Mouse (Mus musculus) c-Kit-negative CD71-positive TER-119-positive erythroid progenitor cells, embryonic 14.5 days (primary cell): ENCODE data around the gene Cyb561a3.
"Not testable (repeated sequence)": the region's sequence is repeated elsewhere in the genome, so short reads cannot be mapped to it uniquely, and the experiment has no call there.

Experiments used
- DNase-seq: peaks from one replicate; pipeline ENCODE4 v3.0.0-alpha.2; 2013; ENCODE audit warnings: low read depth, low spot score

Cyb561a3 gene

GRCm38 (mm10) chr19:10576690-10577561, at the start of gene Cyb561a3, which contains the start of gene Tmem138:
Cyb561a3 (plus strand) TSS chr19:10577172.
Tmem138 (minus strand) TSS chr19:10577362.
- DNase-seq = peak; percentile 89

DNA sequence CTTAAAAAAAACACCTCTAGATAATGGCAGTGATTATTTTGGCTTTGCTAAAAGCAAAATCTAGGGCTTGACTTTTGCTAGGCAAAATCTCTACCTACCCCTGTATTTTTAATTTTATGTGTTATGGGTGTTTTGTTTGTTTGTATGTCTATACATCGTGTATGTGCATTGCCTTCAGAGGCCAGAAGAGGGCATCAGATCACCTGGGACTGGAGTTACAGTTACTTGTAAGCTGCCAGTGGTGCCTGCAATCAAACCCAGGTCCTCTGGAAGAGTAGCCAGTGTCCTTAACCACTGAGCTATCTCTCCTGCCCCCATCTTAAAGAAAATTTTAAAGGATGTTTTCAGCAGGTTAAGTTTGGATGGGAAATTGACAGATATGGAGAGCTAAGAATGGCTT, 46.9 kb upstream of the Cyb561a3 start:
- DNase-seq = no peak

- DNase-seq = no peak
Observed at GRCm38 (mm10) chr19:10539454-10539853, 37.5 kb upstream of the Cyb561a3 start.

DNA sequence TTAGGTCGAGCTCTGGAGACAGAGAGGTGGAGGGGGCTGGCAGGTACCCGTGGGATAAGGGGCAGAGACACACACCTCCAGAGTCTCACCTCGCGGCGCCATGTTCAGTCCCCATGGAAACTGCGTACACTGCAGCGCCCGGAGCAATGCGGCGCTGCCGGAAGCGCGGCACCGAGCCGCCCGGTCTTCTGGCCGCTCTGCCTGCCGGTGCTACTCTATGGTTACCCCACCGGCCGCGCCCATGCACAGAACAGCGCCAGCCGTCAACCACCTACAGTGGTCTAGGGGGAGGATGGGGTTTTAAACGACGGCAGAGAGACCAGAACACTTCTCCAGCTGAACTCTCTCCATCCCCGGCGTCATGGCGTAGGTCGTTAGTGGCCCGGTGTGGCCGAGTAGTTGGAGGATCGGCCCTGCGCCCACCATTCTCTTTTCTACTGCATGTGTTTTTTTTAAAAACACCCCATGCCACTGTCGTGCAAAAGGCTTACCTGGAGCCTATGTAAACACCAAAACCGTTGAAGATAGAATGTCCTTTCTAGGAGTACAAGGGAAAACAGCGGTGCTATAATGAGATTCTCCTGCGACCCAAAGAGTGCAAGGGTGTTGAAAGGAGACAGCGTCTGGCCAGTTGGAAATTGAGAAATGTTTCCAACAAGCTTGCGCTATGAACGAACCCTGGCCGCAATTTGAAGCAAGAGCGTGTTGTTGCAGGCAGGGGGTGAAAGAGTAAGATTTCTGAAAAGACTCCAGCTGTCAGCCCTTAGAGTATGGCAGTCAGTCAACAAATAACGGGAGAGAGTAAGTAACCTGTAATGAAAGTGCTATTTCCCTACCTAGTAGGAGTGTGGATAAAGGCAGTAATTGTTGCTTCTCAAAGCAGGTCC, 21.1 kb upstream of the Cyb561a3 start, which contains the start of gene Tmem216:
Gene Tmem216, minus strand, starts transcription at position 615 of the 887 bp plus-strand sequence.
- peak; percentile 65 for DNase-seq

DNA sequence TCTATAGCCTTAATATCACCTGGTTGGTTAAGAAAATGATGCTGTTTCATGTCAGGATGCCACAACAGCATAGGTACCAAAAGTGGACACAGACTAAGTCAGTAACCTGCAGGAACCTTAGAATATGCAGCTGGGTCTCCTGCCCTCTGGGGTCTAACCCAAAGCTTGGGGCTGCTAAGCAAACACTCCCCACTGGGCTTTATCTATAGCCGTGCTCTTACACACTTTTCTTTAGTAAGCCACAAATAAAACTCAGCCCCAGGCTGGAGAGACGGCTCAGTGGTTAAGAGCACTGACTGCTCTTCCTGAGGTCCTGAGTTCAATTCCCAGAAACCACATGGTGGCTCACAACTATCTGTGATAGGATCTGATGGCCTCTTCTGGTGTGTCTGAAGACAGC, 20.0 kb upstream of the Cyb561a3 start:
- DNase-seq = no peak

DNA sequence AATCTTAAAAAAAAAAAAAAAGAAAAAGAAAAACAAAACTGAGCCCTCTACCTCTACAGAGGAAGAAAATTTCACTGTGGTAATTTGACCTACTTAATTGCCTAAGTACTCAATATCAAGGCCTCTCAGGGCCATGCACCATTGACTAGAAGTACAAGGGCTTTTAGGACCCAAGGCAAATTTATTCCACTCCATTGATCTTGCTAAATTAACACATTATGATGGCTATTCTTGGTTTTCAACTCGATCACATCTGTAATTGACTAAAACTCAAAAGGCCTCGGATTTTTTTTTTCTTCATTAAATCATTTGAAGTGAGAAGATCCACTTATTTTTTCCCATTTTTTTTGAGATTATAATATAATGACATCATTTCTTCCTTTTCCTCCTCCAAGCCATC, 19.5 kb upstream of the Cyb561a3 start:
- DNase-seq = no peak

DNA sequence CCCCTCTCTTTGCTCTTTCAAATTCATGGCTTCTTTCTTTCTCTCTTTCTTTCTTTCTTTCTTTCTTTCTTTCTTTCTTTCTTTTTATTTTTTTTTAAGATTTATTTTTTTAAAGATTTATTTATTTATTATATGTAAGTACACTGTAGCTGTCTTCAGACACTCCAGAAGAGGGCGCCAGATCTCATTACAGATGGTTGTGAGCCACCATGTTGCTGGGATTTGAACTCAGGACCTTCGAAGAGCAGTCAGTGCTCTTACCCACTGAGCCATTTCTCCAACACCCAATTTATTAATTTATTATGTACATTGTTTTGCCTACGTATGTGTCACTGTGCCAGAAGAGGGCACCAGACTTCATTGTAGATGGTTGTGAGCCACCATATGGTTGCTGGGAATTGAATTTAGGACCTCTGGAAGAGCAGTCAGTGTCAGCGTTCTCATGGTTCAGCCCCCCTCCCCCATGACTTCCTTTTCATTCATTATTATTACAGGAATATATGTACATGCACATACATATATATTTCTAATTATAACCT, 19.1 kb upstream of the Cyb561a3 start:
- DNase-seq = not testable (repeated sequence)

- no peak for DNase-seq
Observed at GRCm38 (mm10) chr19:10560108-10560507, 16.9 kb upstream of the Cyb561a3 start.

- no peak for DNase-seq
Observed at GRCm38 (mm10) chr19:10561558-10562314, 15.2 kb upstream of the Cyb561a3 start.

- no peak for DNase-seq
Observed at GRCm38 (mm10) chr19:10562351-10562750, 14.6 kb upstream of the Cyb561a3 start.

- DNase-seq = no peak
Observed at GRCm38 (mm10) chr19:10564278-10564677, 12.7 kb upstream of the Cyb561a3 start.

GRCm38 (mm10) chr19:10565217-10565616, 11.8 kb upstream of the Cyb561a3 start:
- no peak for DNase-seq

GRCm38 (mm10) chr19:10569627-10570026, 7.3 kb upstream of the Cyb561a3 start:
- no peak for DNase-seq

- DNase-seq = no peak
Observed at GRCm38 (mm10) chr19:10580102-10580501, 3.1 kb downstream of the Cyb561a3 start.

DNA sequence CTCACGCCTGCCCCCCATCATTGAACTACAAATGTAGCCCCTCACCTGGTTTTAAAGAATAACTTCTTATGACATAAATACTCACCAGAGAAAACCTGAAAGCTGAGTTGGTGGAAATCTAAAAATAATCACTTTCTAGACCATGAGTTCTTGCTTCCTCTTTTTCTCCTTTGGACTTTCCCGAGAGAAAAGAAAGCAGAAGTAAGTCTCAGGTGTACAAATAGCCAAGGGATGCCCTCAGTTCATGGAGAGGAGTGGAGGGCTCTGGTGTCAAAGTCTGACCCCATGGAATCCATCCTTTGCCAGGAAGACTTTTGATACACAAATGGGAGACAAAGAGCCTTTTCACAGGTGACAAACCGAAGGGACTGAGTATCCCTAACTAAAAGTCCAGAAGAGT, 3.8 kb downstream of the Cyb561a3 start:
- no peak for DNase-seq

DNA sequence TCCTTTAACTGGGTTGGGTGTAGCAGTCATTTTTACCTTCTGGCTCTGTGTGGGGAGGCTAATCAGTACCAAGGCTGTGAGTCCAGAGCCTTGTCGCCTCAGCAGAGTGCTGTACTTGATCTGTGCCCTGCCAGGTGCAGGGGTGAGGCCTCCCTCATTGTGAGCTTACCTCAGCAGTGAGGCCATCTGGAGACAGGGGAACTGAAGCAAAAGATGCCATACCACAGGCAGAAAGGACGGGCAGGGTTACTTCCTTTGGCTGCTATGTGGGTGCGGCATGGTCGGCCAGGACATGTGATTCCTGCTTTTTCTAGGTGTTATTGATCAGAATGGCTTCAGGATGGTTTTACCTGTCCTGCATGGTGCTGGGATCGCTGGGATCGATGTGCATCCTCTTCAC, 5.0 kb downstream of the Cyb561a3 start:
- no peak for DNase-seq

- no peak for DNase-seq
Observed at GRCm38 (mm10) chr19:10583550-10584146, 6.7 kb downstream of the Cyb561a3 start.

DNA sequence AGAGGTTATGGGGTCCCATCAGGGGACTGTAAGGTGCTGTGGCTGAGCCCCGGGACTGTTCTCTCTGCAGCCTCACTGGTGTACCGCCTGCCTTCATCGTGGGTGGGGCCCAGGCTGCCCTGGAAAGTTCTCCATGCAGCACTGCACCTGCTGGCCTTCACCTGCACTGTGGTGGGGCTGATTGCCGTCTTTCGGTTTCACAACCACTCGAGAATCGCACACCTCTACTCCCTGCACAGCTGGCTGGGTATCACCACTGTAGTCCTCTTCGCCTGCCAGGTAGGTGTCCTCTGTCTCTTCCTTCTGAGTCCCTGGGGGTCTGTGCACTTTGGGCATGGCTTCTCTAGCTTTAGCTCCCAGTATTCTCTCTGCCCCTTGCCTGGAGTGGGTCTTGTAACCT, 8.1 kb downstream of the Cyb561a3 start:
- DNase-seq = no peak

DNA sequence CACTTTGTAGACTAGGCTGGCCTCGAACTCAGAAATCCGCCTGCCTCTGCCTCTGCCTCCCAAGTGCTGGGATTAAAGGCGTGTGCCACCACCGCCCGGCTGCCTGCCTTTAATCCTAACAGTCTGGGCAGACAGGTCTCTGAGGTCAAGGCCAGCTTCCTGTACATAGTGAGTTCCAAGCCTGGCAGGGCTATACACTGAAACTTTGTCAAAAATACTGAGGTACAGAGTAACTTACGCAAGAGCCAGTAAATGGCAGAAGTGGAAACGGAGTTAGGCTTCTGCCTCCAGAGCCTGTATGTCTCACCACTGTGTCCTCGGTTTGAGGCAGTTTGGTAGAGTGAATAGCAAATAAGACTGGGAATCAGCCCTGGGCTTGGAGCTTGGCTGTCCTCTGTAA, 10.3 kb downstream of the Cyb561a3 start:
- no peak for DNase-seq

GRCm38 (mm10) chr19:10589127-10589857, 12.3 kb downstream of the Cyb561a3 start:
- no peak for DNase-seq
